Mouse (Mus musculus): Measurements from ENCODE around the gene Gba.
A peak's percentile ranks its signal among the peaks of the same experiment; 100 is the strongest.
"Not testable (repeated sequence)": the region's sequence is repeated elsewhere in the genome, so short reads cannot be mapped to it uniquely, and the experiment has no call there.

Gba gene

GRCm38 (mm10) chr3:89202253-89203141 is at the start of gene Gba:
Gba (plus strand) TSS chr3:89202928.
- DNase-seq (ENCODE audit: low read depth) = peak; percentile 94

DNA sequence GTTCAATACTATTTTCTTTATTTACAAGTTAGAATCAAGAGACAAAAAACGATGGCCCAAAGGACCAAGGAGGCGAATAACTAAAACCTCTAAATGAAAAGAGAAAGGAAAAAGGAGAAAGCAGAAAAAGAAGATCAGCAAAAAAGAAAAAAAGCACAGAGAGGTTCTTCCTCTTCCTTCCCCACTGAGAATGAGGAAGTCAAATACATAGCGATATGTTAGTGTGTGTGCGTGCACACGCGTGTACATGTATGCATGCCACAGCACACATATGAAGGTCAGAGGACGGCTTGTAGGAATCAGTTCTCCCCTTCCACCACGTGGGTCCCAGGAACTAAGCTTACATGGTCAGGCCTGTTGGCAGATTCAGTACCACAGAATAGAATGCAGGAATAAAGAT is 45.8 kb upstream of the Gba start:
- no peak for DNase-seq (ENCODE audit: low read depth)

GRCm38 (mm10) chr3:89158651-89159050 is 44.1 kb upstream of the Gba start:
- DNase-seq (ENCODE audit: low read depth) = no peak

GRCm38 (mm10) chr3:89159211-89159610 is 43.5 kb upstream of the Gba start:
- DNase-seq (ENCODE audit: low read depth) = no peak

DNA sequence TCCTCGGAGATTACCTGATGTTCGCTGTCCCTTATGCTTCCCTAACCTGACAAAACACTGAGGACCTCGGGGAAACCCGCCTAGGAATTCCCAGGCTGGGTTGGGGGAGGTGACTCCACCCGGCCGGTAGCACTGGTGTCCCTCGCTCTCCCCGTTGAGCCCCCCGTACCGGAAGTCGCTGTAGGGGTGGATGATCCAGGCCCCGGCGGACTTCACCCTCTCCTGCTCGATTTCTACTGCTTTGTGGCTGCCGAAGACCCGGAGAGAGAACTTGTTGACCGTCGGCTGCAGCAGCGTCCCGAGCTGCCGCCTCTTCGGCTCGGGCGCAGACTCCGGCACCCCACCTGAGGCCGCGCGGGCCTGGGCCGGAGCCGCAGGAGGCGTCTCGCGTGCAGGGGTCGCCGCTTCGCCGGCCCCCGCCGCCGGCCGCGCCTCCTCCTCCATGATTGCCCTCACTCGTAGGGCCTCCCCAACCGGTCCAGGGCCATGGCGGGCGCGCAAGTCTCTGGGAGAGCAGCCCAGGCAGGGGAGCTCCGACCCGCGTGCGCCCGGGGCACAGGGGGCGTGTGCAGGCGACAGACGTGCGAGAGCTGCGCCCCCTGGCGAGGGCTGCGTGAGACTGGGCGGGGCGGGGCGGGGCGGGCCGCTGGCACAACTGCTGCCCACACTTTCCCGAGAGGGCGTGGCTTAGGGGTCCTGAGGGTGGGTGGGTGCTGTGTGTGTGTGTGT is 42.9 kb upstream of the Gba start, which contains the start of gene Hcn3:
Hcn3 (minus strand) TSS at position 581 of the 729 bp plus-strand sequence.
- DNase-seq (ENCODE audit: low read depth) = peak; percentile 71

GRCm38 (mm10) chr3:89161207-89161606 is 41.5 kb upstream of the Gba start:
- not testable (repeated sequence) for DNase-seq (ENCODE audit: low read depth)

- no peak for DNase-seq (ENCODE audit: low read depth)
Observed at GRCm38 (mm10) chr3:89161786-89162185, 40.9 kb upstream of the Gba start.

- no peak for DNase-seq (ENCODE audit: low read depth)
Observed at GRCm38 (mm10) chr3:89163123-89163522, 39.6 kb upstream of the Gba start.

DNA sequence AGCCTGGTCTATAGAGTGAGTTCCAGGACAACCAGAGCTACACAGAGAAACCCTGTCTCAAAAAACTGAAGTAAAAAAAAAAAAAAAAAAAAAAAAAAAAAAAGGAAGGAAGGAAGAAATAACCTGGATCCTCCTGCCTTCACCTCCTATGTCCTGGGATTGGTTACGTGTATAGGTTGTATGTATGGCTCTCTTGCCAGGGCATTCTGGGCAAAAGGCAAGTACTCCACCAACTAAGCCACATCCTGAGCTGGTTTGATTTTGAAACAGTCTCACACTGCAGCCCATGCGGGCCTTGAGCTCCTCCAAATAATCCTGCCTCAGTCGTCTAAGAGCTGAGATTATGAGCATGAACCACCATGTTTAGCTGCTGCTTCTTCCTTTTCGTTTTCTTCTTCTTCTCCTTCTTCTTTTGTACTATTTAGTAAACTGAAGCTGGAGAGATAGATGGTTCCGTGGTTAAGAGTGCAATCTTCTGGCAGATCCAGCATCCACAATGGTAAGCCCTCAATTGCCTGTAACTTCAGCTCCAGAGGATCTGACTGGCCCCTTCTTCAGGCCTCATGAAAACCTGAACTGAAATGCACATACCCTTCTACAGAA is 39.0 kb upstream of the Gba start:
- no peak for DNase-seq (ENCODE audit: low read depth)

GRCm38 (mm10) chr3:89164506-89165267 is 38.0 kb upstream of the Gba start, which contains the start of gene Clk2:
Clk2 (plus strand) TSS chr3:89164795.
- peak; percentile 92 for DNase-seq (ENCODE audit: low read depth)

DNA sequence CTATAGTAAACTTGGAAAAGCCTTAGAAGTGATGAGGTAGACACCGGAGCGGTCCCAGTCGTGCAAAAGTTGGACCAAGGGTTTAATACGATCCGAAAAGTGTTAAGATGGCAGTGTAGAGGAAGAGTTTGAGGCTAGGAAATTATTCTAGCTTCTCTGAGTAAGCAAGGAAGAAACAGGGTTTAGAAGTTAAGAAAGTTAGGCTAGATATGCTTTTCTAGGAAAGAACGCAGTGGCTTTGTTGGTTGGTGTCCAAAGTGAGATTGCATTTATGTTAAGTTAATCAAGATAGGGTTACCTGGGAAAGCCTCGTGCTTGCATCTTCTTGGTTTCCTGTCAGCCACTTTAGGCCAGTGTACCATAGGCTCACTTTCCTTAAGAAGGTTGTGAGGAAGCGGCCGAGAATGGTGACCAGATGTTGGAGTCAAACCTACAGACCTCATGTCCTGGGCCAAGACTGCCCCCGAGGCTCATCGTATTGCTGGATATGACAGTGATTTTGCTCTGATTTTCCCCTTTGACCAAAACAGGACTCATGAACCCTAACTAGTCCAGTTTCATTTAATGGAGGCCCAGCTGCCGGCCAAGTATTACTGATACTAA is 37.4 kb upstream of the Gba start:
- DNase-seq (ENCODE audit: low read depth) = no peak

- no peak for DNase-seq (ENCODE audit: low read depth)
Observed at GRCm38 (mm10) chr3:89166945-89167344, 35.8 kb upstream of the Gba start.

DNA sequence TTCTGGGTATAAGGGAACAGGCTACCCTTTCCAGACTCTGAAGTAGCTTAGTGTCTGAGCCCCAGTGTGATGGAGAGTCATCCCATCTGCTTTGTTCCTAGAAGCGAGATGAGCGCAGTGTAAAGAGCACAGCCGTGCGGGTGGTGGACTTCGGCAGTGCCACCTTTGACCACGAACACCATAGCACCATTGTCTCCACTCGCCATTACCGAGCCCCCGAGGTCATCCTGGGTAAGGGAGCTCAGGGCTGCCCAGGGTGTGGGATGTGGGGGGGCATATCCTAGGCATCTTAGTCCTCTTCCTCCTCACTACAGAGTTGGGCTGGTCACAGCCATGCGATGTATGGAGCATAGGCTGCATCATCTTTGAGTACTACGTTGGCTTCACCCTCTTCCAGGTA is 27.9 kb upstream of the Gba start:
- DNase-seq (ENCODE audit: low read depth) = no peak

DNA sequence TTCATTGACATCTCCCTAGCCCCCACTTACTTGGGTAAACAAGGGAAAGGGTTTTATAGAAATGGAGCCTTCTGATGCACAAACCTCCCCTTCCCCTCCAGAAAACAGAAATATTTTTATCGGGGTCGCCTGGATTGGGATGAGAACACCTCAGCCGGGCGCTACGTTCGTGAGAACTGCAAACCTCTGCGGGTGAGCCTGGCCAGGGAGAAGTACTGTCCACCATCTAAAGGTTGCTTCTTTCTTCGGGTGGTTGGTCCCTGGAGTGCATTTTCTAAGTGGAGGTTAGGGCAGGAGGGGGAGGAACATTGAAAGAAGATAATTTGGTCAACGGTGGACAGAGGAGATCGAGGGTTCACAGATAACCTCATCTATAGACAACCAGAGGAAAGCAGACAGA is 27.2 kb upstream of the Gba start:
- no peak for DNase-seq (ENCODE audit: low read depth)

GRCm38 (mm10) chr3:89176421-89176820 is 26.3 kb upstream of the Gba start:
- no peak for DNase-seq (ENCODE audit: low read depth)

DNA sequence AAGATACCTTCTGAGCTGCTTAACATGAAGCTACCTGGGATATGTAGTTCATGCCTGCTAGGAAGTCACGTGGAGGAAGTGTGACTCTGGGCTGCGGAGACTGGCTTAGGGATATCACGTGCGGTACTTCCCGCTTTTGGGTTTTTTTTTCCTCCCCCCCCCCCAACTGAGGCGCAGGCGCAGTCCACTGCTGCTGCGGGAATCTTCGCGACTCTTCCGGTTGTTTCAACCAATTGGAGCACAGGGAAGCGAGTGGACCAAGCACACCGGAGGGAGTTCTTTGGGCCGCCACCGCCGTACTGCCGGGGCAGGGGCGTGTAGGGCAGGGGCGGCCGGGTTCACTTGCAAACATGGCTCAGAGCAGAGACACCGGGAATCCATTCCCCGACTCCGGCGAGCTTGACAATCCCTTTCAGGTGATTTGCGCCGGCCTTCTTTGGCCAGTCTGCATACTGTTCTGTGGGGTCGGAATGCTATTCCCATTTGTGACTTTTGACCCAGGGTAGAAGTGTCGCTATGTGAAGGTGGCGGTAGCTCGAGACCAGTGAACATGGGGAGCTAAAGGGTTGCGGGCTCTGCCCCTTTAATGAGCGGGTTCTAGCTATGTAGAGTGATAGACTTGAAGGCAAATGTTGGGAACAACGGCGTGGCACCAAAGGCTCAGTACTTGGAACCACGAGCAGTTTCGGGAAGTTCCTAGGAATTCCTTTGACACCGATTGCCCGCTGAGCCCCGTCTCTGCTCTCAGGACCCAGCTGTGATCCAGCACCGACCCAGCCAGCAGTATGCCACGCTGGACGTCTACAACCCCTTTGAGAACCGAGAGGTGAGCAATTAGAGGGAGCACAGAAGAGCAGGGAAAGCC is 25.3 kb upstream of the Gba start, which contains the start of gene Scamp3:
Scamp3 (plus strand) TSS at position 232 of the 865 bp plus-strand sequence.
- peak; percentile 96 for DNase-seq (ENCODE audit: low read depth)

DNA sequence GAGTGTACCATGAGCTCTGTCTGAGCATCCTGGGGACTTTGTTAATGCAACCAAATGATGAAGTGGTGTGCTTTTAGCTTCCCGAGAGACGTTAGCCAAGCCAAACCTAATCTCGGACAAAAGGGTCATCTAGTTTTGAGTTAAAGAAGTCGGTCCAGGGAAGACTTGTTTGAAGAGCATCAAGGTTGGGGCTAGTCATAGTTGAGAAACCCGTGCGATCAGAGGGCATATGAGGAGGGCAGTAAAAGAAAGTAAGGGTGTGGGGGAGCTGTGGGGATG is 24.7 kb upstream of the Gba start:
- DNase-seq (ENCODE audit: low read depth) = no peak

DNA sequence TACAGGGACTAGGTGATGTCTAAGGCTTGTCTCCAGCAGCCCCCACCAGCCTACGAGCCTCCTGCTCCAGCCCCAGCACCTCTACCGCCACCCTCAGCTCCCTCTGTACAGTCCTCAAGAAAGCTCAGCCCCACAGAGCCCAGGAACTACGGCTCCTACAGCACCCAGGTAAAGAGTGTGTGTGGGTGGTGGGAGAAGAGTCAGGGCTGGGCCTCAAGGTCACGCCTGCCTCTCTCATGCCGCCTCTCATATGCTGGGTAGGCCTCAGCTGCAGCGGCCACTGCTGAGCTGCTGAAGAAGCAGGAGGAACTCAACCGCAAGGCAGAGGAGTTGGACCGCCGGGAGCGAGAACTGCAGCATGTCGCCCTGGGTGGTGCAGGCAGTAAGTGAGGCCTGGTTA is 23.7 kb upstream of the Gba start:
- no peak for DNase-seq (ENCODE audit: low read depth)

DNA sequence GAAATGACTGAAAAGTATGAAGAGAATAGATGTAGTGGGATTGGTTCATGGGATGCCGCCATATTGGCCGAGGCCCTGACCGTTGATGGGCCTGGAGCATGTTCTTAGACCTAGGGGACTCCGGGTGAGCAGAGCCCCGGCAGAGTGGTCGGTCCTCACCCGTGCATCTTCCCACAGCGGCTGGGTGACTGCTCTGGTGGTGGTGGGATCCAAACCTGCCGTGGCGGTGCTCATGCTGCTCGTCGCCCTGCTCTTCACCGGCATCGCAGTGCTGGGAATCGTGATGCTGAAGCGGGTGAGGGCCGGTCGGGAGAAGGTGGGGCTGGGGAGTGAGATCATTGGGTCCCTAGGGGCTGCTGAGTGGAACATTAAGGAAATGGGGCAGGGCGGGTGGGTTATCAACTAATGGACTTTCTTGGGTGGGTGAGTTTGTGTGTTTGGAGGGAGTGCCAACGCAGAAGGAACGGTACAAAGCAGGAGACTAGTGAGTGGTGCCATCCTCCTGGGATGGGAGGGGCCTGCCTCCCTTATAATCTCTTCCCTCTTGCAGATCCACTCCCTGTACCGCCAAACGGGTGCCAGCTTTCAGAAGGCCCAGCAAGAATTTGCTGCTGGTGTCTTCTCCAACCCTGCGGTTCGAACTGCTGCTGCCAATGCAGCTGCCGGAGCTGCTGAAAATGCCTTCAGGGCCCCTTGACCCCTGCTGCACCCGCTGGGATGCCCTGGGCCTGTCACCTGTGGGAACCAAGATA is 20.8 kb upstream of the Gba start:
- DNase-seq (ENCODE audit: low read depth) = no peak

GRCm38 (mm10) chr3:89182531-89183057 is 20.1 kb upstream of the Gba start:
- no peak for DNase-seq (ENCODE audit: low read depth)
